Mouse (Mus musculus) gastrocnemius, adult 8-10 months (tissue): Measurements from ENCODE around the gene Cd33. TPM values are rescaled to one million over a fixed set of nuclear protein-coding genes. Genes with fewer than 3 reads are reported as not detected.
A peak's percentile ranks its signal among the peaks of the same experiment; 100 is the strongest.

Source experiments
- DNase-seq, 2 experiments: peaks; one replicate each; pipeline ENCODE4 v3.0.0; 2022; ENCODE audit warnings: low spot score in 2 of 2
- total RNA-seq, 4 experiments: library from RNA; stranded (reverse); gene quantifications; 2 replicates each; pipeline ENCODE4 v1.2.4; 2022

Cd33 gene
- under 1 TPM; 0.10 to 0.75 (median 0.52) TPM for total RNA-seq

GRCm38 (mm10) chr7:43544225-43544977 lies at the start of gene Cd33:
Cd33 (minus strand) TSS chr7:43544428.
- no peak for DNase-seq

DNA sequence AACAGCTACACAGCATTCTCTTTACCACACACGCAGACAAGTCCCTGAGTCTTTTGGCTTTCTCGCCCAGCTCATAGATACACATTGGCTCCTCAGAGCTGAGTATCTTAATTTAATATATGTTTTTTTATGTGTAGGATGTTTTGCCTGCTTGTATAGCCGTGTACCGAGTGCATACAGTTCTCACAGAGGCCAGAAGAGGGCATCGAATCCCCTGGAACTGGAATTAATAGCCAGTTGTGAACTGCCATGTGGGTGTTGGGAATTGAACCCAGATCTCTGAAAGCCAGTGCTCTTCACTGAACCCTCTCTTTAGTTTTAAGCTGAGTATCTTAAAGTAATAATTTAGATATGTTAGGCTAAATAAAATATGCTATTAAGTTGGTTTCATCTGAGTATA lies 40.6 kb upstream of the Cd33 start:
- no peak for DNase-seq

DNA sequence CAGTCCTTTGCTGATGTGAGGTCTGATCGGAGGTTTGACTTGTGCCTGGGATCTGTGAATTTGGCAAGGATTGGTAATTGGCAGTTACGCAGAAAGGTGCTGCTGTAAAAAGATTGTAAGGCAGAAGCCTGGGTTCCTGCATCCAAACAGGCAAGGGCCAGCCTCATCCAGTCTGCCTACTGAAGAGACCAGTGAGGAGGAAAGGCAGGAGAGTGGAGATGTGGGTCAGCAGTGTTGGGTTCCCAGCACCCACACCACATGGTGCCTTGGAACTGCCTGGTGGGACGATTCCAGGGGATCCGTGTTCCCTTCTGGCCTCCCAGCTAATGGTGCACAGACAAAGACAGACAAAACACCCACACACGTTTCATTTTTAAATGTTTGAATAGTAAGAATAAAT lies 36.3 kb upstream of the Cd33 start:
- no peak for DNase-seq

DNA sequence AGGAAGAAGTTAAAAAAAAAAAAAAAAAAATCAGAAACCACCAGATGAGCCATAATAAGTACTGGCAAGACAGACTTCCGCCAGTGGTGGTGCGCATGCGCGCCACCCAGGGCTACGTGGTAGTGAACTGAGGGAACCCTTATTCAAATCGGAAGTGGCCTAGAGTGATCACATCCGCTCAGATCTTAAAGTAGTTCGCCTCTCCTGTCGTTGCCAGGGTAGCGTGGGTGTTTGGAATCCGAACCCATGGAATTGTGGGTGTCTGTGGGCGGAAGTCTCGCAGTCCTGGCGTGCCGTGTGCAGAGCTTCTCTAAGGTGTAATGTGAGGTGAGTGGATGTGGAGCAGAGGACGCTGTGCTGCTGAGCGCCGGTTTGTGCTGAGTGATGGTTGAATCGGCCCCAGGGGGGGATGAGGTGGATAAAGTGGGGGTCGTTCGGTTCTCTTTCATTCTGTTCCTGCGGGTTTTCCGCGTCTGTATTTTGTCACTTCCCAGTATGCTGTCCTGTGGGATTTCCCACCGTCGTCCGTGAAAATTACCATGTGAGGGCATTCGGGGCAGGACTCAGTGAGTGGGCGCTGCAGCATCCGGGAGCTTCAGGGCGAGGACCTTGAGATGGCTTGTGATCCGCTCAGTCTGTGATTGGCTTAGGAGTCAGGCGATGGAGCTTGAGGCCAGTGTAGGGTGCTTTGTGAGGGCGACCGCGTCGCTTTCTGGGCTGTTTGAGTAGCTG lies 35.4 kb upstream of the Cd33 start, which contains the start of gene Zfp719:
Gene Zfp719, plus strand, starts transcription at position 171 of the 732 bp plus-strand sequence.
- DNase-seq, result peak; percentile 79 to 88

DNA sequence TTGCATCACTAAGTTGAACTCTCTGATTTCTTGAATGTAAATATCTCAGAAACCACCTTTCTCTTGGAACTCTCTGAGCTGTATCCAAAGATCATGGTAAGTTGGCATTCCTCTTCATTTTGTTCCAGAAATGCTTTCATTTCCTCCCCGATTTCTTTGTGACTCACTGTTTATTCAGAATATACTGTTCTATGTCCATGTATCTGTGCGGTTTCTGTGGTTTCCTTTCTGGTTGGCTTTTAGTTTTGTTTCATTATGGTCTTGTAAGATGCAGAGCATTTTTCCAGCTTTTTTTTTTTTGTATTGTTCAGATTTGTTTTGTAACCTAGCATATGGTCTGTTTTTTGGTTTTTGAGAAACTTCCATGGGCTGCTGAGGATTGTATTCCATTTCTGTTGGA lies 27.0 kb upstream of the Cd33 start:
- no peak for DNase-seq

GRCm38 (mm10) chr7:43563300-43563699 lies 19.1 kb upstream of the Cd33 start:
- no peak for DNase-seq

DNA sequence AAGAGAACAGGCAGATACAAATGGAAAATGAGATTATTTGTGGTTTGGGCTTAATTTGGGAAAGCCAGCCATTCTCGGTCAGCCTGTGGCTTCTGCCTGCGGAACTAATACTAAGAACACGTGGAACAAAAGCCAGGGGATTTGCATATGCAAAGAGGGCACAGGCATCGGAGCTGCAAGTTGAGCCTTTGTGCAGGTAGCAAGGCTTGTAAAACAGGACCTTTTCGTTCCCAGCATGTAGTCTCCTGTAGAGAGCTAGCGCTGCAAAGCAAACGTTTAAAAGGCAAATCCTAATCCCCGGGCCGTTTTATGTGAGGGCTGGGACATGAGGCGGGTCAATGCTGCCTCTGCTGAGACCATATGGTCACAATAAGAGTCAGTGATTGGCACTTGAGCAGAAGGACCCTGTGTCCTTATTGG lies 18.4 kb upstream of the Cd33 start:
- no peak for DNase-seq

GRCm38 (mm10) chr7:43562006-43562633 lies 17.9 kb upstream of the Cd33 start, which contains the start of gene Zfp658:
Zfp658 (plus strand) TSS chr7:43562256.
- peak; percentile 48 to 69 for DNase-seq

GRCm38 (mm10) chr7:43556901-43557300 lies 12.7 kb upstream of the Cd33 start:
- no peak for DNase-seq

DNA sequence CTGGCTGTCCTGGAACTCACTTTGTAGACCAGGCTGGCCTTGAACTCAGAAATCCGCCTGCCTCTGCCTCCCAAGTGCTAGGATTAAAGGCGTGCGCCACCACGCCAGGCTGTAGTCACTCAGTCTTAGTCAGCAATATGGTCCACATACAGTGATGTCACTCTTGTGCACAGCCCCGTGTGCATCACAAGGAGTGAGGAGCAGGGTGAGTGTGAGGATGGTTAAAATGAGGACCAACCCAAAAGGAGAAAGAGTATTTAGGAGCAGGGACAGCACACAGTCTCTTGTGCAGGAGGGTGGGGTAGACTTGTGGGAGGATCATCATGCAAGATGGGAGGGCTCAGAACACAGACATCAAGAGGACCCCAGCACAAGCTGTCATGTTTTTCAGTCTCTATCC lies 11.1 kb upstream of the Cd33 start:
- no peak for DNase-seq

GRCm38 (mm10) chr7:43554550-43554949 lies 10.3 kb upstream of the Cd33 start:
- DNase-seq, result peak; percentile 9 to 21

- DNase-seq, result no peak
Observed at GRCm38 (mm10) chr7:43553153-43553552, 8.9 kb upstream of the Cd33 start.

DNA sequence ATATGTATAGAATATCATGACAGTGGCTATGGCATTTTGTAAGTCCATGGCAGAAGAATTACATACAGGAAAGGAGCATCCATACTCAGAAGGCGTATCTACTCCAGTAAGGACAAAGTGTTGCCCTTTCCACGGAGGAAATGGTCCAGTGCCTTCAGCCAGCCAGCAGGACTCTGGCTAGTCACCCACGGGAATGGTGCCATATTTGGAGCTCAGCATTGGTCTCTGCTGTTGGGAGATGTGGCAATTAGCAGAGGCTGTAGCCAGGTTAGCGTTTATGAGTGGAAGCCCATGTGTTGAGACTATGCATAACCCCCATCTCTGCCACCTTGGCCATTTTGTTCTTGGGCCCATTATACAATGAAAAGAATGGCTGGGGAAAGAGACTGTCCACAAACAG lies 4.0 kb upstream of the Cd33 start:
- no peak for DNase-seq

DNA sequence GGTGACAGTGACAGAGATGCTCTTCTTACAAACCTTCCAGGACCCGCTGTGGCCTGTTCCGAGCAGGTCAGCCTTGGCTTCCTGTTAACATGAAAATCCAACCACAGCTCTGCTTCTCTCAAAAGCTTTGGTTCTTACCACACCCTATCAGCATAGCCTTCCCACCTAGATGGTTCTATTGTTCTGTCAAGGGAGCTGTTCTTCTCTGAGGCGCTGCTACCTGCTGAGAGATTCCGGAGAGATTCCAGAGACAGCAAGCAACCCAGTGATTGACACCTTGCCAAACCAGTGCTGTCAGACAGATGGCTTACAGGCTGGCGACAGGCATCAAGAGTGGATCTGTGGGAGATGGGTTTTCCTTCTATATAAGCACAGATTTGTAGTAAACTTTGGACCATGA lies 3.4 kb upstream of the Cd33 start:
- no peak for DNase-seq

DNA sequence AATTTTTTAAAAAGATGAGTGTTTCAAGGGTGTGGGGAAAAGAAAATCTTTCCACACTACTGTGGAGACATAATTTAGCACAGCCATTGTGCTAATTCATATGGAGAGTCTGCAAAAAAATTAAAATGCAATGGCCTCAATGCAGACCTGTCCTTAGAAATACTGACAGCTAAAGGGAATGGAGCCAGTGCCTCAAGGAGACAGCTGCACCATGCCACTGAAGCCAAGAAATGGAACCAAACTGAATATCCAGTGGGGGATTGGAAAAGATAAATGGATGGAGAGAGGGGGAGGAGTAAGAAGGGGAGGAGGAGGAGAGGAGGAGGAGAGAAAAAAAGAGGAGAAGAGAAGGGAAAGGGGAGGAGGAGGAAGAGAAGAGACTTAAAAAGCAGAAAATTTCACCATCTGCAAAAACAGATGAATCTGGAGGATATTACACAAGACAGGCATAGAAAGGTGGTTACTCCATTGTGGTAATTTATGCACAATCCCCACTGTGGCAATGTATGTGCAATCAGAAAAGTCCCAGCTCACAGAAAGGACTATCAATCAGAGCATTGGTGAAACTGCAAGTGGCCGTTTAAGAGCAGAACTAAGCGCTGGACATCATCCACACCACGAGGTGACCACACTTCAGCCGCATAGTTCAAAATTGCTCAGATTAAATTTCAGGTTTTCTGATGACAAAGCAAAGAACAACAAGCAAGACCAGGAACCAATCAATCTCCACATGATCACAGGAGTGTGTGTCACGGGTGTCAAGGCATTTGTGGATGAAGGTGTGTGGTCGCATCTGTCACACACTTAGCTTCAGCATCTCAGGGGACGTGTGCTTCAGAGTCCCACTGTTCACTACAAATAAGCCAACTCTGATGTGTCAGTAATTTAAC lies 1.7 kb upstream of the Cd33 start:
- no peak for DNase-seq

DNA sequence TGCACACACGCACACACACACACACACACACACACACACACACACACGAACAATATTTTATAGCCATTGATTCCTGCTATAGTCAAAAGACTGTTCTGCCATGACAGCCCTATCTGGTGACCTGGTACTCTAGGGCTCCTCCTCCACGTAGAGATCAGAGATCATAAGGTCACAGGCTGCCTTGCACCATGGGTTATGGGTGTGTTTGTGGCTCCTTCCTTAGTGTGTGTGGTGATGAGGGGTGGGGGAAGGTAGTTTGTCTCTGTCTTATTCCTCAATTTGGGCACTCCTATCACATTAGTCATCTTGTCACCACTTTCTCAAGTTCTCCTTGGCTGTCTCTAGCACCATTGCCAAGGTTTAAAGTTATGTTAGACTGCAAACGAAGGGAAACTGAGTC lies 5.7 kb downstream of the Cd33 start:
- no peak for DNase-seq

- DNase-seq, result no peak
Observed at GRCm38 (mm10) chr7:43532936-43533505, 11.2 kb downstream of the Cd33 start.

DNA sequence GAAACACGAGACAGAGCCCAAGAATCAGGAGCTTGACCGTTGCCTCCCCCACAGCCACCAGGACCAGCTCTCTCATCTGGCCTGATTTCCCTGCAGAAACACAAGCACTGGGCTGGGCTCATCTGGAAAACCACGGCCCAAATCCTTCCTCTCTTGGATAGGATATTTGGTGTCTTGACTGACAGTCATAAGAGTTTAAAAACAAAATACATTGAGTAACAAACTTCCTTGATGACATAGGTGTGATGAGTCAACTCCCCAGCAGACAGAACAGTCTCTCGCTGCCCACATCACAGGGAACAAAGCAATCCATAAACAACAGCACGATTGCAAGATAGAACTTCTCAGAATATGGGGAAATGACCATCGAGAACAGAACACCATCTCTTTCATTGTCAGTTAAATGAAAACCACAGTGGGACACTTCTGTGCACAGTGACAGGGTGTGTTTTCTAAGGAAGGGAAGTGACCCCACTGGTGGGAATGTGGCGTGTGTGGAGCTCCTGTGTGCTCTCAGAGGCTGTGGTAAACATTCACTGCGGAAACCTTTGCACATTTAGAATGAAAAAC lies 13.9 kb downstream of the Cd33 start:
- DNase-seq, result no peak

DNA sequence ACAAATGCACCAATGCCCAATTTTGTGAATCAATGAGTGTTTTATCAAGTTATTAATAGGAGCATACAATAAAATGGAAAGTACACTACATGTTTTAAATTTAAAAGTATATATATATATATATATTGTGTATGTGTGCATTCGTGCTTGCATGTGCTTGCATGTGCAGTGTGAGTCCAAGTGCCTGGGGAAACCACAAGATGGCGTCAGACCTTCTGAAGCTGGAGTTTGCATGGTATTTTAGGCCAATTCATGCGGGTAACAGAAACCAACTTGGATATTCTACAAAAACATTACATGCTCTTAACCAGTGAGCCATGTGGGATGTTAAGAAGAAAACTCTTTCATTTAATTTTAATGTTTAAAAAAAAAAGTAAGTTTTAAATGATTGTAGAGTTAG lies 18.9 kb downstream of the Cd33 start:
- no peak for DNase-seq

- no peak for DNase-seq
Observed at GRCm38 (mm10) chr7:43522776-43523175, 21.5 kb downstream of the Cd33 start.

- no peak for DNase-seq
Observed at GRCm38 (mm10) chr7:43518341-43518740, 25.9 kb downstream of the Cd33 start.
